Mouse (Mus musculus) CH12.LX (cell line): ENCODE measurements at regions not wholly inside any gene's neighbourhood (a gene's known extent, or its start where the extent isn't known, plus 50 kb on each side); places are given as distances from the start of the nearest gene placed in this dataset.

Experiments
- DNase-seq: peaks from one replicate; pipeline ENCODE4 v3.0.0-alpha.2; 2013; ENCODE audit errors: extremely low read depth
- H3K27ac ChIP-seq: 2 replicates; pipeline ENCODE4 v1.5.1; 2012; ENCODE audit warnings: low read depth, mild to moderate bottlenecking, control low read depth, moderate library complexity; ENCODE audit not compliant: insufficient read depth
- H3K27me3 ChIP-seq: replicated peaks from 2 replicates; pipeline ENCODE3; 2012; ENCODE audit warnings: inconsistent platforms
- H3K36me3 ChIP-seq, 2 experiments: replicated peaks in 1 of 2; 2 replicates each; pipeline versions ENCODE3 to v1.6.1; 2012; ENCODE audit warnings: inconsistent platforms in 1 of 2, low read length in 1 of 2, mild to moderate bottlenecking in 1 of 2, mixed read lengths in 1 of 2, moderate library complexity in 1 of 2; ENCODE audit not compliant: control insufficient read depth in 1 of 2, insufficient read depth in 1 of 2
- H3K4me1 ChIP-seq, 2 experiments: 2 replicates each; pipeline ENCODE4 v1.6.1; 2012; ENCODE audit warnings: inconsistent platforms in 1 of 2, moderate library complexity in 1 of 2; ENCODE audit not compliant: insufficient read depth in 2 of 2, control insufficient read depth in 1 of 2
- H3K4me2 ChIP-seq: 2 replicates; pipeline ENCODE4 v1.6.1; 2012; ENCODE audit warnings: low read depth, mild to moderate bottlenecking, control low read depth; ENCODE audit not compliant: poor library complexity, insufficient read depth, severe bottlenecking
- H3K4me3 ChIP-seq, 3 experiments: fragments of 150-350 bp in 1 of 3; sonication (generic) in 1 of 3; replicated peaks in 1 of 3; 2 replicates each; pipeline versions ENCODE3 to v1.5.1; 2011 to 2012; ENCODE audit warnings: low read depth in 2 of 3, low read length in 2 of 3, mild to moderate bottlenecking in 2 of 3, moderate library complexity in 2 of 3, control low read depth in 1 of 3, improper control_type of control experiment in 1 of 3, inconsistent platforms in 1 of 3, mixed read lengths in 1 of 3; ENCODE audit not compliant: poor library complexity in 1 of 3
- H3K79me2 ChIP-seq: replicated peaks from 2 replicates; pipeline ENCODE4 v1.6.1; 2012; ENCODE audit warnings: mild to moderate bottlenecking, moderate library complexity; ENCODE audit not compliant: control insufficient read depth, poor library complexity, insufficient read depth, severe bottlenecking; ENCODE audit errors: extremely low read depth
- H3K9ac ChIP-seq: 2 replicates; pipeline ENCODE4 v1.6.1; 2012; ENCODE audit warnings: low read depth, mild to moderate bottlenecking, control low read depth, moderate library complexity; ENCODE audit not compliant: insufficient read depth
- H3K9me3 ChIP-seq: replicated peaks from 2 replicates; pipeline ENCODE3; 2012; ENCODE audit warnings: low read length, inconsistent platforms, mixed read lengths
- BHLHE40 ChIP-seq: IDR thresholded peaks from 2 replicates; pipeline ENCODE4 v1.6.1; 2011; ENCODE audit warnings: mild to moderate bottlenecking, low read depth, low read length, improper control_type of control experiment
- CHD2 ChIP-seq: IDR thresholded peaks from 2 replicates; pipeline ENCODE4 v1.6.1; 2011; ENCODE audit warnings: low read length, improper control_type of control experiment
- ELF1 ChIP-seq: IDR thresholded peaks from 2 replicates; pipeline ENCODE4 v1.6.1; 2014; ENCODE audit warnings: low read depth, mild to moderate bottlenecking, inconsistent platforms, low read length, improper control_type of control experiment
- EP300 ChIP-seq: IDR thresholded peaks from 2 replicates; pipeline ENCODE4 v1.6.1; 2011; ENCODE audit warnings: low read length, improper control_type of control experiment
- ETS1 ChIP-seq: conservative IDR thresholded peaks from 2 replicates; pipeline ENCODE4 v1.6.1; 2012; ENCODE audit warnings: low read depth, mild to moderate bottlenecking, inconsistent platforms, low read length, improper control_type of control experiment, moderate library complexity
- HCFC1 ChIP-seq: IDR thresholded peaks from 2 replicates; pipeline ENCODE4 v1.6.1; 2012; ENCODE audit warnings: low read depth, mild to moderate bottlenecking, inconsistent platforms, low read length, improper control_type of control experiment
- IRF4 ChIP-seq: IDR thresholded peaks from 2 replicates; pipeline ENCODE4 v1.6.1; 2014; ENCODE audit warnings: low read depth, mild to moderate bottlenecking, inconsistent platforms, low read length, improper control_type of control experiment
- JUND ChIP-seq: conservative IDR thresholded peaks from 2 replicates; pipeline ENCODE4 v1.6.1; 2011; ENCODE audit warnings: low read depth, low read length, improper control_type of control experiment
- KAT2A ChIP-seq: IDR thresholded peaks from 2 replicates; pipeline ENCODE4 v1.6.1; 2012; ENCODE audit warnings: low read length, improper control_type of control experiment, inconsistent platforms; ENCODE audit not compliant: insufficient replicate concordance
- MAFK ChIP-seq: IDR thresholded peaks from 2 replicates; pipeline ENCODE4 v1.6.1; 2011; ENCODE audit warnings: low read length, improper control_type of control experiment; ENCODE audit not compliant: insufficient replicate concordance
- MAX ChIP-seq: IDR thresholded peaks from 2 replicates; pipeline ENCODE4 v1.6.1; 2011; ENCODE audit warnings: low read length, improper control_type of control experiment
- MAZ ChIP-seq: IDR thresholded peaks from 2 replicates; pipeline ENCODE4 v1.6.1; 2012; ENCODE audit warnings: low read depth, mild to moderate bottlenecking, inconsistent platforms, low read length, improper control_type of control experiment, moderate library complexity
- MEF2A ChIP-seq: IDR thresholded peaks from 2 replicates; pipeline ENCODE4 v1.6.1; 2014; ENCODE audit warnings: low read depth, mild to moderate bottlenecking, inconsistent platforms, low read length, improper control_type of control experiment, borderline replicate concordance
- NELFE ChIP-seq: IDR thresholded peaks from 2 replicates; pipeline ENCODE4 v1.6.1; 2011; ENCODE audit warnings: low read depth, low read length, improper control_type of control experiment
- POLR2A ChIP-seq: IDR thresholded peaks from 2 replicates; pipeline ENCODE4 v1.6.1; 2011; ENCODE audit warnings: low read depth, mild to moderate bottlenecking, improper control_type of control experiment, low read length
- POLR2AphosphoS2 ChIP-seq: IDR thresholded peaks from 2 replicates; pipeline ENCODE4 v1.6.1; 2011; ENCODE audit warnings: low read depth, low read length, improper control_type of control experiment
- RAD21 ChIP-seq: IDR thresholded peaks from 2 replicates; pipeline ENCODE4 v1.6.1; 2011; ENCODE audit warnings: low read depth, mild to moderate bottlenecking, low read length, improper control_type of control experiment, moderate library complexity
- RCOR1 ChIP-seq: conservative IDR thresholded peaks from 2 replicates; pipeline ENCODE4 v1.6.1; 2012; ENCODE audit warnings: low read depth, mild to moderate bottlenecking, inconsistent platforms, low read length, improper control_type of control experiment
- SMC3 ChIP-seq: IDR thresholded peaks from 2 replicates; pipeline ENCODE4 v1.6.1; 2011; ENCODE audit warnings: low read depth, low read length, improper control_type of control experiment
- TCF12 ChIP-seq: IDR thresholded peaks from 2 replicates; pipeline ENCODE4 v1.6.1; 2014; ENCODE audit warnings: low read depth, mild to moderate bottlenecking, inconsistent platforms, low read length, improper control_type of control experiment
- UBTF ChIP-seq: IDR thresholded peaks from 2 replicates; pipeline ENCODE4 v1.6.1; 2012; ENCODE audit warnings: low read depth, mild to moderate bottlenecking, inconsistent platforms, low read length, improper control_type of control experiment, moderate library complexity
- USF1 ChIP-seq: IDR thresholded peaks from 2 replicates; pipeline ENCODE4 v1.6.1; 2014; ENCODE audit warnings: low read depth, mild to moderate bottlenecking, inconsistent platforms, low read length, improper control_type of control experiment
- ZMIZ1 ChIP-seq: IDR thresholded peaks from 2 replicates; pipeline ENCODE4 v1.6.1; 2012; ENCODE audit warnings: low read depth, mild to moderate bottlenecking, inconsistent platforms, low read length, improper control_type of control experiment
- dilution Hi-C: fragments of 300-500 bp; cut with MboI; formaldehyde crosslinking; loops from 2 replicates; pipeline ENCODE4 v1.14.3; 2020; ENCODE audit warnings: low sequenced_read_pairs; ENCODE audit not compliant: extremely low pct_unique_long_range_greater_than_20kb, extremely low pct_ligation_motif_present
- in situ Hi-C: fragments of 300-500 bp; cut with MboI; formaldehyde crosslinking; loops from 3 replicates; pipeline ENCODE4 v1.14.3; 2019; ENCODE audit warnings: low sequenced_read_pairs, low pct_ligation_motif_present, low pct_unique_long_range_greater_than_20kb, mixed read lengths

DNA sequence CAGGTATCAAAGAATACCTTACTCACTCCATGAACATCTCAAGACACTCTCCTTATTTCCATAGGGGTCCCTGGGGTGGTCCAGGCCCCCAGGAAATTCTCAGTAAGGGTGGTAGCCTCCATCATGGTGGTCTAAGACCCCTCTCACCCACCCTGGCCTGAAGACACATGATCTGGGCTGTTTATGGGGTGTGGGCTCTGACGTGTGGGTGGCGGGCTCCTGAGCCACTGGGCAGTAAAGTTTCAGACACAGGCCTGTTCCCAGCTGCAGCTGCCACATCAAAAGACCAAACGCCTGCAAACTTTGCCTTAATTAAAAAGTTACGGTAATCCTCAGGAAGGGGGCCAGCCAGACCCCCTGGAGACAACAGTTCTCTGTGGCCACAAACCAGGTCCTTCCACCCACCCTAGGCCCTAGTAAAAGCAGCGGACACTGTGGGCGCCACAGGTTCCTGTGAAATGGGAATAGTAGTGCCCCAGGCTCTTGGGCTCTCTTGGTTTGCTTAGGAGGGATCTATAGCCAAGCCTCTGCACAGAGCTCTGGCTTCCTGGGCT lies 473.1 kb upstream of the Zmiz1 start:
- H3K9me3 ChIP-seq, result peaks cover 5% of the 10 kb centered on the region
- in situ Hi-C loops (no loop called here), dilution Hi-C loops (no loop called here)
- H3K36me3 ChIP-seq, result no peaks in the 10 kb centered on the region
- H3K79me2 ChIP-seq, result no peaks in the 10 kb centered on the region
- TF ChIP-seq RCOR1 (no peak), POLR2A (no peak), KAT2A (no peak), MAX (no peak), POLR2AphosphoS2 (no peak), MEF2A (no peak), USF1 (no peak), SMC3 (no peak), CHD2 (no peak), ELF1 (no peak), MAFK (no peak), UBTF (no peak), ETS1 (no peak)
- H3K27me3 ChIP-seq, result peaks cover 6% of the 10 kb centered on the region
- DNase-seq, result no peak
- no peak overlapping the region for H3K27ac ChIP-seq
- no peaks in the 10 kb centered on the region for H3K4me1 ChIP-seq
- no peak overlapping the region for H3K4me3 ChIP-seq
- no peak overlapping the region for H3K4me2 ChIP-seq
- H3K9ac ChIP-seq, result no peak overlapping the region

GRCm38 (mm10) chr14:24986404-24986803 lies 472.6 kb upstream of the Zmiz1 start:
- no peak overlapping the region for H3K27ac ChIP-seq
- H3K79me2 ChIP-seq, result no peaks in the 10 kb centered on the region
- no peak overlapping the region for H3K4me2 ChIP-seq
- no peaks in the 10 kb centered on the region for H3K4me1 ChIP-seq
- peaks cover 6% of the 10 kb centered on the region for H3K27me3 ChIP-seq
- dilution Hi-C loops, result no loop called here
- H3K36me3 ChIP-seq, result no peaks in the 10 kb centered on the region
- DNase-seq, result no peak
- in situ Hi-C loops, result no loop called here
- no peak overlapping the region for H3K9ac ChIP-seq
- TF ChIP-seq BHLHE40 (no peak), POLR2AphosphoS2 (no peak), USF1 (no peak), ZMIZ1 (no peak), IRF4 (no peak), MAX (no peak), TCF12 (no peak), ELF1 (no peak), HCFC1 (no peak), MAZ (no peak), RCOR1 (no peak), NELFE (no peak), EP300 (no peak), POLR2A (no peak), RAD21 (no peak), CHD2 (no peak), JUND (no peak), MEF2A (no peak)
- TF ChIP-seq, all 38 proteins: peak for 0
- Histone ChIP-seq H3K9me3 (peaks cover 5% of the 10 kb centered on the region), H3K4me3 (no peak overlapping the region)
